Mouse (Mus musculus): ENCODE results near the gene Gli2. TPM values are rescaled to one million over a fixed set of nuclear protein-coding genes. Genes with fewer than 3 reads are reported as not detected.

Gene Gli2
- 1 to 10 TPM; 4.6 to 5.2 TPM for total RNA-seq (2021)

GRCm38 (mm10) chr1:119053402-119053841 lies at the start of gene Gli2:
TSS of gene Gli2 (minus strand) at chr1:119053619.
- DNase-seq: peak; percentile 87

DNA sequence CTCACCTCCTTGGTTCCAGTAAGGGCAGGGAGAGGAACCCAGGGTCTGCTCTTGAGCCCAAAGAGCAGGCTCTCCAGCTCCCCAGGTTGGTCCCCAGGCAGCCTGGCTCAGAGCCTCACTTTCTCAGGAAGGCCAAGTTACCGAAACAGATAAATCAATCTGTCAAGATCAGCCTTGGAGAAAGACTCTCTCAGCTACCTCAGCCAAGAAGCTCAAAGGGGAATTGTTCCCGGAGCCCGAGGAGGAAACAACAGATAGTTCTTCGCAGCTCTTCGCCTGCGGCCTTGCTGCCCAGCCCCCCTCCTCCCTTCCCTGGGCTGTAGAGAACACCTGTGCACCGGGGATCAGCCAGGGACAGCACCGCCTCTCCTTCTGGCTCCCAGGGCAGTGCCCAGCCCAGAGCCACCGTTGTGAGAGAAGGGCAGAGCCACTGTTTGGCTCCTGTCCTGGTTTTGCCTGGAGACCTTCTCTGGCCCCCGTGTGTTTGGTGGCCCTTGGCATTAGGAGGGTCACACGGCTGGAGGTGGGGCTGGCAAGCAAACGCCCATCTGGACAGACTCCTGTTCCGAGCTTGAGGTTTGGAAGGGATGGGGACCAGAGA lies 44.6 kb upstream of the Gli2 start:
- DNase-seq: no peak

GRCm38 (mm10) chr1:119093739-119094138 lies 40.3 kb upstream of the Gli2 start:
- peak; percentile 83 for DNase-seq

GRCm38 (mm10) chr1:119089887-119090620 lies 36.6 kb upstream of the Gli2 start:
- no peak for DNase-seq

DNA sequence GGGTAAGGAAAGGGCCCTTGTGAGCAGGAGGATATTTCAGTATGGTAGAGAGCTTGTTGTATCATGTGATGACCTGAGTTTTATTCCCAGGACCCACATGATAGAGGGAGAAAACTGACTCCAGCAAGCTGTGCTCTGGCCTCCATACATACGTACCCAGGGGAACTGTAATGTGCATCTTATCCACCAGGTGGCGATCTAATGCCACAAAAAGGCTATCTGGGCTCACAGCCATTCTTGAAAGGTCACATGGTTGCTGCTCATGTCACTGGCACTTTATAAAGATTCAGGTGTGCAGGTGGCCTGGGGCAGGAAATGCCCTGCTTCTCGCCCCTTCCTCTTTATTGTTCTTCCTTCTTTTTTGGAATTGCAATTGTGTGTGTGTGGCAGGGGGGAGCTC lies 34.1 kb upstream of the Gli2 start:
- peak; percentile 89 for DNase-seq

- no peak for DNase-seq
Measured at GRCm38 (mm10) chr1:119085771-119086170, 32.4 kb upstream of the Gli2 start.

DNA sequence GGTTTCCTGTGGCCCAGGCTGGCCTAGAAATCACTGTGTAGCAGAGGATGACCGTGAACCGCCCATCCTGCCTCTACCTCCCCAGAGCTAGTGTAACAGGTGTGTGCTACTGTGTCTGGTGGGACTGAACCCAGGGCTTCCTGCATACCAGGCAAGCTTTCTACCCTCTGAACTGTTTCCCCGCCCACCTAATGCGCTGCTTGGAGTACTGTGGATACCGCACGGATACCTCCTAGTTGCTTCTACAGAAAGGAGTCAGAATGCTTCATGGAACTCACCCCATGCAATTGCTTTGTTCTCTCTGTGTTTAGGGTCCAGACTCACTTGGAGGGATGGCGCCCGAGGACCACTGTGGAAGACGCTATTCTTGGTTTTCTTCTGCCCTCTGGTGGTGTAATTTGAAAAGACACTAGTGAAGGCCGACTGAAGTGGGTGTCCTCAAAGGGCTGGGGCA lies 30.1 kb upstream of the Gli2 start:
- peak; percentile 69 for DNase-seq

GRCm38 (mm10) chr1:119082231-119082991 lies 29.0 kb upstream of the Gli2 start:
- peak; percentile 63 for DNase-seq

- no peak for DNase-seq
Measured at GRCm38 (mm10) chr1:119077933-119078332, 24.5 kb upstream of the Gli2 start.

- DNase-seq: no peak
Measured at GRCm38 (mm10) chr1:119076333-119076732, 22.9 kb upstream of the Gli2 start.

DNA sequence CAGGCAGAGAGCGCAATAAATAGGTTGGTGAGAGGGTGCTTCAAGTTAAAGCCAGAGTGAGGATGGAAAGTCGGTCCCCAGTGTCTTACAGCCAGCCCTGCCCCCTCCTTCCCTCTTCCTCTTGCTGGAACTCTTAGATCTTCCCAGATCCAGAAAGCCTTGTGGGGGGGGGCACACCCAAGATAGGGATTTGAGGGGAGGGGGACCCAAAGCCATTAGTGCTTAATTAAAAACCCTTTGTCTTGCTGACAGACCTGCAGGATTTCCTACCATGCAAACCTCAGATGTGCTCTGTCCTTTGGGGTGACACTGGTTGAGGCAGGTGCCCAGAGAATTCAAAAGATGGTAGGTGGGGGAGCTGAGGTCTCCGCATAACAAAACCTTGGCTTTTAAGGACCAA lies 22.5 kb upstream of the Gli2 start:
- DNase-seq: no peak

DNA sequence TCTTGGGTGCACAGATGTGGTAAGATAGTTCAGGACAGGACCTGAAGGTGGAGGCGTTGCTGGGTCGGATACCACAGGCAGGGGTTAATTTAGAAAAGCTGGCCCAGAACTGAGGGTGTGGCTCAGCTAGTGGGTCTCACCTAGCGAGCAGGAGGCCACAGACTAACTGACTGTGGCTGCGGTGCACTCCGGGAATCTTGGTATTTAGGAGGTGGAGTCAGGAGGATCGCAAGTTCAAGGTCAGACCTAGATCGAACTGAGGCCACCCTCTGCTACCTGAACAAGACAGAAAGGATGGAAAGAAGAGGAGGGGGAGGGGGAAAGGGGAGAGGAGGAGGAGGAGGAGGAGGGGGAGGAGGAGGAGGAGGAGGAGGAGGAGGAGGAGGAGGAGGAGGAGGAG lies 22.1 kb upstream of the Gli2 start:
- no peak for DNase-seq

- no peak for DNase-seq
Measured at GRCm38 (mm10) chr1:119074910-119075309, 21.5 kb upstream of the Gli2 start.

DNA sequence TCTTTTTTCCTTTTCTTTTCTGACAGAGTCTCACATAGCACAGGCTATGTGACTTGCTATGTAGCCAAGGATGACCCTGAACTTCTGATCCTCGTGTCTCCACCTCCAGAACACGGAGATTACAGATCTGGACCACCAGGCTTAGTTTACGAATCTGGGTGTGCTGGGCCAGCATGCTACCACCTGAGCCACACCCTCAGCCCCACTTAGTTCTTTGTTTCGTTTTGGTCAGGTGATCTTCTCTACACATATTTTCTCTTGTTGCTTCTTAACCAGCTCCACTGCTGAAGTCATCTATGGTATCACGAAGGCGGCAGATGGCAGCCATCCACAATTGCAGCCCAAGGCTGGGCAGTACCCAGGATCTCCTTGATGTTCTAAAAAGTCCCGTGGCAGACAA lies 20.5 kb upstream of the Gli2 start:
- no peak for DNase-seq

GRCm38 (mm10) chr1:119064892-119065671 lies 11.7 kb upstream of the Gli2 start:
- peak; percentile 33 for DNase-seq

GRCm38 (mm10) chr1:119056491-119056890 lies 3.1 kb upstream of the Gli2 start:
- DNase-seq: no peak

GRCm38 (mm10) chr1:119055801-119056200 lies 2.4 kb upstream of the Gli2 start:
- DNase-seq: no peak

DNA sequence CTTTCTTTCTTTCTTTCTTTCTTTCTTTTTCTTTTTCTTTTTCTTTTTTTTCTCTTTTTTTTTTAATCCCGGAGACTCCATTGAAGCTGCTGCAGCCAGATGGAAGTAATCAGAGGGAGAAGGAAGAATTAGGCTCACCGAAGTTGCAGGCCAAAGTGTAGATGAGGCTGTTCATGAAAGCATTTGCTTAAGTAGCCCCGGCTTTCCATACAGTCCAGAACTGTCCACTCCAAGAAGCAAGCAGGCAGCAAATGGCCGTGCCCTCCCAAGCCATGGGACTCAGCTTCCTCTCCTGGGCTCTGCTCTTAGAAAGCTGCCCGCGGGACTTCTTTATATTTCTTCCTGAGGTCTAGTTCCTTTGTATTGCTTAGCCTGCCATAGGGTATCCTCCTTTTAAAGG lies 1.0 kb upstream of the Gli2 start:
- DNase-seq: no peak

DNA sequence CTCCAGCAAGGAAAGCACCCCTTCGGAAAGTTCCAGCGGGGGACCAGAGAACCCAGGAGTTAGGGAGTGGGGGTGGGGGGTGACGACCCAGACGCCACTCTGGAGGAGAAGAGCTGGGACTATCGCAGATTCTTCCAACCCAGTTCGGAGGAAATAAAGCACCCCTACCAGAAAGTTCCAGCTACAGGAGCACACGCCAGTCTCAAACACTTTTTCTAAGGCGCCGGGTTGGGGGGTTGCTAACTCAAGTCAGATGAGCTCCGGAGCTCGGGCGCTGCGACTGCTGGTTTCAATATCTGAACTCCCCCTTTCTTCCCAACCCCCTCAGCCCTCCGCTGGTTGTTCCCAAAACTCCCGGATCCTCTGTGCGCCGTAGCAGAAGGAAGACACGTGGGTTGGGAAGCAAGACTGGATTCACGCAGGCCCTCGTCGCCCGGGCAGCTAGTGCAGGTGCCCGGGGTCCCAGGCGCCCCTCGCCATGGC lies 494 bp upstream of the Gli2 start:
- DNase-seq: peak; percentile 43

GRCm38 (mm10) chr1:119052631-119053177 lies 715 bp downstream of the Gli2 start:
- DNase-seq: peak; percentile 33

DNA sequence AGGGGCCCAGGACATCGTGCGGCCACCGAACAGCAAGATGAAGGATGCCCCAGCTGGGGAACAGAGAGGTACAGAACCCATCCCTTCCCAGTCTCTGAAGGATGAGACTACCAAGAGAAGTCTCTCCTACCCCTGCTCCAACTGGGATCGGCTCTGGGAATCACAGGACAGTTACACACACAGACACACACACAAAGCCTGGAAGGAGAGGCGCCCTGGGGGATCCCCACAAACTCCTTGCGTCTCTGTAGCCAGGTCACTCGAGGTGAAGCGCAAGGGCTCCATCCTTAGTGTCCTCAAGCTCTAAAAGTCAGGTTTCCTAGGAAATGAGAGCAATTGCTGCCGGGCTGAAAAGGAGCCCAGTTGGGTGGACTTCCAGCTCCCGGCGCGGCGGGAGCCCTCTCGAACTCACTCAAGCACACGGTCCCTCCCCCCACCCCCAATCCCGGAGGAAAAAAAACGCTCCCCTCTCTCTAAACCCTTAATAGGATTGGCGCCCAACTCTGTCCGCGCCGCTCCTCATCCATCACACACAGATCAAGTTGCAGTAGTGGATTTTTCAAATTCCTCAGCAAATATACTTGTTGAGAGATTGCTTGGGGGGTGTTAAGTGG lies 1.4 kb downstream of the Gli2 start:
- no peak for DNase-seq

All from heart, postnatal 4 days (tissue).